Mouse (Mus musculus) C2C12 (cell line): ENCODE measurements around the gene Zfp663. TPM values are rescaled to one million over a fixed set of nuclear protein-coding genes. Genes with fewer than 3 reads are reported as not detected.

ENCODE experiments used
- H3K27me3 ChIP-seq: one replicate; pipeline ENCODE4 v1.6.1; 2011; ENCODE audit not compliant: control insufficient read depth, insufficient read depth, insufficient read length
- H3K36me3 ChIP-seq: one replicate; pipeline ENCODE4 v1.6.1; 2011; ENCODE audit not compliant: control insufficient read depth, insufficient read depth
- H3K4me3 ChIP-seq: one replicate; pipeline ENCODE4 v1.5.1; 2011; ENCODE audit warnings: mild to moderate bottlenecking, control low read depth; ENCODE audit not compliant: poor library complexity, insufficient read depth, severe bottlenecking
- H3K79me2 ChIP-seq: one replicate; pipeline ENCODE4 v1.6.1; 2011; ENCODE audit not compliant: control insufficient read depth, insufficient read depth
- H3K79me3 ChIP-seq: one replicate; pipeline ENCODE4 v1.6.1; 2011; ENCODE audit warnings: low read depth, control low read depth
- H3ac ChIP-seq: one replicate; pipeline ENCODE3; 2011; ENCODE audit warnings: low read depth; ENCODE audit not compliant: control insufficient read depth, insufficient read length
- CEBPB ChIP-seq: IDR thresholded peaks from one replicate; pipeline ENCODE4 v1.6.1; 2011; ENCODE audit warnings: low read depth, mild to moderate bottlenecking, control low read depth, moderate library complexity
- CTCF ChIP-seq: IDR thresholded peaks from one replicate; pipeline ENCODE4 v1.5.1; 2011; ENCODE audit not compliant: control insufficient read depth, insufficient read depth, insufficient read length
- FOSL1 ChIP-seq: IDR thresholded peaks from one replicate; pipeline ENCODE4 v1.8.0; 2011; ENCODE audit warnings: mild to moderate bottlenecking, low read length; ENCODE audit not compliant: poor library complexity, insufficient read depth, severe bottlenecking
- MAX ChIP-seq: IDR thresholded peaks from one replicate; pipeline ENCODE4 v1.6.1; 2011; ENCODE audit warnings: mild to moderate bottlenecking, control low read depth
- MYOD1 ChIP-seq: IDR thresholded peaks from one replicate; pipeline ENCODE4 v1.6.1; 2011; ENCODE audit warnings: low read depth; ENCODE audit not compliant: control insufficient read depth, insufficient read length
- MYOG ChIP-seq: IDR thresholded peaks from one replicate; pipeline ENCODE4 v1.6.1; 2011; ENCODE audit not compliant: control insufficient read depth, insufficient read length; ENCODE audit errors: extremely low read depth
- USF1 ChIP-seq: IDR thresholded peaks from one replicate; pipeline ENCODE4 v1.6.1; 2011; ENCODE audit warnings: low read depth, mild to moderate bottlenecking, control low read depth, moderate library complexity
- polyA plus RNA-seq: library from polyadenylated mRNA; unstranded; fragments of >200 nt; fragmentation: generic; extraction: Trizol; gene quantifications from one replicate; pipeline ENCODE4 v1.2.1, GENCODE M21; 2012; ENCODE audit warnings: missing spikeins

The Zfp663 gene
- polyA plus RNA-seq, 1 experiment, result not detected

DNA sequence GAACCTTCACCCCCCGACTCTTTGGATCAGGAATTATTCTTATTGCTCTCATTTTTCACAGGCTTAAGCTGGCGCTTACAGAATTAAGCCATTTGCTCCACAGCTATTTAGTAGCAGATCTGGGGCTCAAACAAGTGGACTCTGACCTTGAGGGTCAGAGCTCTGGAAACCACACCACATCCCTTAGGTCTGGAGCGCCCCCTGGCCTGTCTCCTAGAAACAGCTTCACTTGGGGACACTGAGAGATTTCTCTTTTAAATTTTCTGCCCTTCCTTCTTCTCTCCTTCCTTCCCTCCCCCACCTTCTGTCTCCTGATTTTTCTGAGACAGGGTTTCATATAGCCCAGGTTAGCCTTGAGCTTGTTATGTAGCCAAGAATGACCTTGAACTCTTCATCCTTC lies 31.3 kb downstream of the Zfp663 start:
- no peaks in the 10 kb centered on the region for H3K79me2 ChIP-seq
- H3ac ChIP-seq, result no peak overlapping the region
- H3K36me3 ChIP-seq, result no peaks in the 10 kb centered on the region
- H3K27me3 ChIP-seq, result peaks cover 26% of the 10 kb centered on the region
- no peak overlapping the region for H3K4me3 ChIP-seq
- H3K79me3 ChIP-seq, result no peaks in the 10 kb centered on the region
- TF ChIP-seq FOSL1 (no peak), CTCF (peak; percentile 31)

DNA sequence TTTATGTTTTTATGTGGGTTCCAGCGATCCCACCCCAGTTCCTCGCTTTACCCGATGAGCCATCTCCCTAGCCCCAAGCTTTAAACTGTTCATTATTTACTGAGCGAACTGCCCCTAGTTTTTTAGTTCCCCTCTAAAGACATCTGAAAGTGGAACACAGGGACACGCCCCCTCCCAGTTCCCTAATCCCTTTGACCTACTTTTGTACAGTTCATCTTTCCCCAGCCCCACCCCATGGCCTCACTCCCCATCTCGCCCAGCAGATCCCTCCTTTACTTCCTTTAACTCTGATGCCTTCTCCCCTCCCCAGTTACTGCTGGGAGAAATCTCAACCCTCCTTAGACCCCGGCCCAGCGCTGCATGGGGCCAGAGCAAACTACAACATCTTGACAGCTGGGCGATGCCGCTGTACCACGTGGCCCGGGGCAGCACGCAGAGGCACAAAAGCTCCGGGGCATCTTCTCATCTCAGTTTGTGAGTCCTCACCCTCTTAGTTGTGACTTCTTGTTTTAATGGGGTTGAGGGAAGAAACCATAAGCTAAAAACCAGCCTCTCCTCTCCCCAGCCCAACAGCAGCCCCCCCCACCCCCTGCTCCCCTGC lies 35.8 kb downstream of the Zfp663 start:
- no peak for TF ChIP-seq MYOD1
- no peak for TF ChIP-seq CTCF
- TF ChIP-seq MAX, result no peak
- no peak for TF ChIP-seq USF1
- TF ChIP-seq FOSL1, result no peak
- no peak for TF ChIP-seq MYOG
- no peak for TF ChIP-seq CEBPB
- H3K79me3 ChIP-seq, result no peaks in the 10 kb centered on the region
- H3K27me3 ChIP-seq, result peaks cover 20% of the 10 kb centered on the region
- H3ac ChIP-seq, result no peak overlapping the region
- H3K4me3 ChIP-seq, result no peak overlapping the region
- no peaks in the 10 kb centered on the region for H3K36me3 ChIP-seq
- no peaks in the 10 kb centered on the region for H3K79me2 ChIP-seq

DNA sequence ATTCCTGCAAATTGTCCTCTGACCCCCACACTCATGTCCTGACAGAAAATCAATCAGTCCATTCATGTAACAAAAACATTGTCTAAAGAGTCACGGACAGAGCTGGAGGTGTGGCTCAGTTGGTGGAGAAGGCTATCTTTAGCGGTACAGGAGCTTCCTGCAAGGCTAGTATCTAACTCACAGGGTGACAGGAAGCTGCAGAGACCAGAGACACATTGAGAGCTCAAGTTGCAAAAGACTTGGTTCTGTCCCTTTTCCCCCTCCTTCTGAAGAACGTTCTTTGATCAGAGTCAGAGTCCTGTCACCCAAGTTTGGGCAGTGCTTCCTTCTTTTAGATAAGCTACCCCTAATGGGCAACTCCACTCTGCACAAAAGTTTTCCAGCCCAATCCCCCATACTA lies 38.8 kb downstream of the Zfp663 start:
- H3K36me3 ChIP-seq, result no peaks in the 10 kb centered on the region
- no peak for TF ChIP-seq MAX
- TF ChIP-seq CEBPB, result no peak
- TF ChIP-seq MYOD1, result no peak
- TF ChIP-seq FOSL1, result no peak
- no peak for TF ChIP-seq MYOG
- no peak for TF ChIP-seq USF1
- no peak for TF ChIP-seq CTCF
- peaks cover 16% of the 10 kb centered on the region for H3K27me3 ChIP-seq
- no peak overlapping the region for H3K4me3 ChIP-seq
- H3ac ChIP-seq, result no peak overlapping the region
- peaks cover 15% of the 10 kb centered on the region for H3K79me2 ChIP-seq
- H3K79me3 ChIP-seq, result peaks cover 6% of the 10 kb centered on the region

DNA sequence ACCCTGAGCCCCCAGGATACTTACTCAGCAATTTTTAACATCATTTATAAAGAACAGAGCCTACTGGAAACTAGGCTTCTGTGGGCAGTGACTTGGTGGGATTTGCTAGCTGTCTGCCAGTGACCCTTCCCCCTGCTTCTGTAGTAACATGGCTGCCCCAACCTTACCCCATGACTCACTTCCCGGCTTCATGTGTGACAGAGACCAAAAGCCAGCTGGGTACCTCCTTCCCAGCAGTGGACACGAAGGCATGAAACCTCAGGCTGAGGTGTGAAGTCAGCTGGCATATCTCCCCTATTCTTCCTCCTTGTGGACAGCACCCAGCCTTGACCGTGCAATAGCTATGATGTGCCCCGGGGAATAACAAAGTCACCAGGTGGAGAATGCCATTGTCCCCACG lies 39.8 kb downstream of the Zfp663 start:
- Histone ChIP-seq H3ac (no peak overlapping the region), H3K4me3 (no peak overlapping the region), H3K79me2 (peaks cover 25% of the 10 kb centered on the region), H3K27me3 (peaks cover 9% of the 10 kb centered on the region), H3K36me3 (peaks cover 2% of the 10 kb centered on the region), H3K79me3 (peaks cover 14% of the 10 kb centered on the region)
- TF ChIP-seq CEBPB (no peak), MYOG (no peak), MAX (no peak), FOSL1 (no peak), MYOD1 (no peak), USF1 (no peak), CTCF (no peak)

DNA sequence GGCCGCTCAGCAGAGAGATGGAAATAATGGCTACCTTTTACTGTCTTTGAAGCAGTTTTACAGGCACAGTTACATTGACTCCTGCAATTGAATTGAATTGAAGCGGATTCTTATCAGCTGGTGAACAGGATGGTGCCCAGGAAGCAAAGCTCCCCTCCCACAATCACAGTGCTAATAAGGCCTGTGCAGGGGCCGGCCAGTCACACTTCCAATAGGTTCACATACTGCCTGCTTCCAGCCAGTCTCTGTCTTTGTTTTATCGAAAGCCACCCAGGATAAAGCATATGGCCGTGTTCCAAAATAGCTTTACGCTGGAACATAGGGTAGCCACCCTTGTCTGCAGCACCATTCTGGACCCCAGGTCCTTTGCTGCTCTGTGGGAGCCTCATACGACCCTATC lies 41.1 kb downstream of the Zfp663 start:
- H3K79me3 ChIP-seq, result peaks cover 25% of the 10 kb centered on the region
- H3K27me3 ChIP-seq, result peaks cover 6% of the 10 kb centered on the region
- H3K36me3 ChIP-seq, result peaks cover 12% of the 10 kb centered on the region
- H3K4me3 ChIP-seq, result no peak overlapping the region
- TF ChIP-seq FOSL1, result no peak
- TF ChIP-seq CTCF, result no peak
- H3ac ChIP-seq, result no peak overlapping the region
- peaks cover 39% of the 10 kb centered on the region for H3K79me2 ChIP-seq

DNA sequence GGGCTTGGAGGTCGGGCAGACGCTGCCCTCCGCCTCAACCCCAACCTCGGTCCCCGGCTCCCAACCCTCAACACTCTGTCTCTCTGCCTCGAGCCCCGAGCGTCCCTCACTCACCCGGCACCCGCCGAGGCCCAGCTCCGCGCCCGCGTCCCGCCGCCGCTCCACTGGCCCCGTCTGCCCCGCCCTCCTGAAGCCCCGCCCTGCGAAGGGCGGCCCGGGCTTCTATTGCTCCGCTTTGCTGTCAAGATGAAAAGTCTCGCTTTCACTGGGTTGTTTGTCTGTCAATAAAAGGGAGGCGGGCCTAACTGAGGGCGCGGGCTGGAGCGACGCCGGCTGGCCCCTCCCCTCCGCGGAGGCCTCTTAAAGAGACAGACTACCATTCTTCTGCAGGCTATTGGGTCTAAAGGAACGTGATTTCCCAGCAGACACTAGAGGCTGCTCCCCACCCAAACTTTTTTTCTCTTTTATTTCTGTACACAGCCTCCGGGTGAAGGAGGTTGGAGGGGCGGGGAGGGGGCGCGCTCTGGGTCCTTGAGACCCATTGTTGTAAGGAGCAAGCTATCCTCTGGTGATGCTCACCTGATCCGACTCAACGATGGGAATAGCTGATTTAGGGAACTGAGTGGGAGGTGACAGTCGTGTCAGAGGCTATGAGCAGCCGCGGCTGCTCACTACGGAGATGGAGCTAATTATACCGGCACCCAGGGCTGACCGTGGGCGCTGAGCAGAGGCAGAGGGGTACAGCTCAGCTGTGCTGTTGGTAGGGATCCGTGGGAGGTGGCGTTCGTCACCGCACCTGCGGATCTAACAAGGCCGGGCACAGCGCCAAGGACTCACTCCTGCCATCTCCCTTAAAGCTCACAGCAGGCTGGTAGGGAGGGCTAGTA lies 42.0 kb downstream of the Zfp663 start, which contains the start of gene Elmo2:
Gene Elmo2, minus strand, starts transcription at position 176 of the 887 bp plus-strand sequence.
- peak within 1 kb of the TSS; percentile 99 for H3ac ChIP-seq
- peaks cover 32% of the 10 kb centered on the region for H3K79me3 ChIP-seq
- peaks cover 3% of the 10 kb centered on the region for H3K27me3 ChIP-seq
- peak within 1 kb of the TSS; percentile 85 for H3K4me3 ChIP-seq
- peaks cover 14% of the 10 kb centered on the region for H3K36me3 ChIP-seq
- H3K79me2 ChIP-seq, result peaks cover 47% of the 10 kb centered on the region
- TF ChIP-seq MYOG (no peak), CTCF (no peak), CEBPB (no peak), MYOD1 (no peak), USF1 (no peak), FOSL1 (no peak), MAX (no peak)
